Mouse (Mus musculus): ENCODE results near the gene Cir1.

Cir1 gene

DNA sequence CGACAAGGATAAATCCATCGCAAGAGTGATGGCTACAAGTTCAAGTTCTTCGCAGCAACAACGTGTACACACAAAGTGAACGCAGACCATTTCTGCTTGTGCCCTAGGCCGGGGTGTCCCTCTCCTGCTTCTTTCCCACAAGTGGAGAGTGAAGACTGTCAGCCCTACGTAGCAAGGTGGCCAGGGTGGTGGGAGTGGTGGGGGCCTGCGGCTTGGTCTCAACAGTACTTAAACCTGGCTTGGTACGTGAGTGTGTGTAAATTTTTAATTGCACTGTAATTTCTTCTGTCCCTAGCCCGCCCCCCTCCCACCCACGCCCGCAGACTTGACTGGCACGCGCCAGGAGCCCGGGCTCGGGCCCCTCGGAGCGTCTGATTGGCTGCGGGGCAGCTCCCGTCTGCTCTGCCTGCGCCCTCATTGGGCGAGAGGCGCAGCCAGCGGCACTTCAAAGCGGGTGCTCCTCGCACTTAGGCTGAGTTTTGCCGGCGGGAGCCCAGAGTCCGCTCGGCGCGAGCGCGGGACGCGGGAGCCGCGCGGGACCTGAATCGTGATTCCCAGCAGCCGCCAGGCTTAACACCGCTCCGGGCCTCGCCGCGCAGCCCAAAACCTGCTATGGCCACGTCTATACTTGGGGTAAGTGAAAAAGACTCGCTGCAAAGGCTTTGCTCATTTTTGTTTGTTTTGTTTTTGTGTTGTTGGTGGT, 40.9 kb downstream of the Cir1 start, which contains the start of gene Sp9:
Gene Sp9 (plus strand): TSS at position 467 of the 703 bp plus-strand sequence.
- peak; percentile 22 for DNase-seq

DNA sequence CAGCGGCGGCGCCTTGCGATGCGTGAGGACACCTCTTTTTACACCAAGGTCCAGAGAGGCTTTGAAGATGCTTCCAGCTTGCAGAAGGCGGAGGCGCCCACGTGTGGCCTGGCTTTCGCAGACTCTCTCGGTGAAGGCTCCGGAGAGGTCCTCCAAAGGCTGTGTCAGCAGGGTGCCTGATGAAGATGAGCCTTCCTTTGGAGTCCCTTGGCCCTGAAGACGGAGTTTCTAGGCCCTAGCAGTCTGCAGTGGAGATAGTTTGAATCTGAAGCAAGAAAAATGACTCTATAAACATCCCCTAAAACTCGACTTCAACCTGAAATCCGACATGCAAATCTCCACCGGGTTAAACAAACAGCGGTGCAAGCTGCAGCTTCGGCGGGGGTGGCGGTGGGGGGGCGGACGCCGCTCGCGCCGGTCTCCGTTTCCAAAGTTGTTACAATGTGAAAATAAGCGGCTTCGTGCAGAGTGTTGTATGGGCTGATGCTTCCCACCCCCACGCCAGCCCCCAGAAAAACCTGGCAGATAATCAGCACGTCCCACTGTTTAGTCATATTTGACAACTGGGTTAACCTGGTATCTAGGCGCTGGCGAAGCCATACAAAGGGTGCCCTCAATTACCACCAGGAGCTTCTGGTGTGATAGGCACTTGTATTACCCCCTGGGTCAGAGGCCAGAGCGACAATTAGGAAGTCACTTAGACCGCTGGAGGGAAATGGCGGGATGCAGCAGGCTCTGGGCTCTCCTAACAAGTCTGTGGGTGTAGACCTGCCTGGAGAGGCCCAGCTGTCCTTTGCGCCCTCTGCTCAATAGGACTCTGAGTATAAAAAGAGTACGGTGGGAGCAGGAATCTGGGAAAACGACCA, 41.7 kb downstream of the Cir1 start:
- peak; percentile 16 for DNase-seq

DNA sequence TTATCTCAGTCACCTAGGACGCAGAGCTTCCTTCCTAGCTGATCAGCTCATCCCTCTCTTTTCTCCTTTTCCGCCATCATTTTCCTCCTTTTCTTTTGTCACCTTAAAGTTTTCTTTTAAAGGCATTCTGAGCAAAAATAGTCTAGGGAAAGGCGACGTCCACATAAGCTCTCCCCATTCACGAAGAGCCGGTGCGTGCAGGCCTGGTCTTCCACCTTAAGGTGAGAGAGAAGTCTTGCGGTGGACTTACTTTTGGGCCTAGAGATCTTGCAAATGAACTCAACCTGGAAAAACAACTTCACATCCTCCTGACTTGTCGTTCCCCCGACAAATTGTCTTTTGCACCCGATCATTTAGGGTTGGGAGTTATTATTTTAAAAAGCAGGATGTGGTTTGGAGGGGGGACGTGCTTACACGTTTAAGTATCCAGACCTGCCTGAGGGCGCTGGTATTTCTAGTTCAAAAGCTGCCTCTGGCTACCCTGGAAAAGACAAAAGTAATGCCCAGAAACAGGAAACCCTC, 42.4 kb downstream of the Cir1 start:
- DNase-seq: no peak

DNA sequence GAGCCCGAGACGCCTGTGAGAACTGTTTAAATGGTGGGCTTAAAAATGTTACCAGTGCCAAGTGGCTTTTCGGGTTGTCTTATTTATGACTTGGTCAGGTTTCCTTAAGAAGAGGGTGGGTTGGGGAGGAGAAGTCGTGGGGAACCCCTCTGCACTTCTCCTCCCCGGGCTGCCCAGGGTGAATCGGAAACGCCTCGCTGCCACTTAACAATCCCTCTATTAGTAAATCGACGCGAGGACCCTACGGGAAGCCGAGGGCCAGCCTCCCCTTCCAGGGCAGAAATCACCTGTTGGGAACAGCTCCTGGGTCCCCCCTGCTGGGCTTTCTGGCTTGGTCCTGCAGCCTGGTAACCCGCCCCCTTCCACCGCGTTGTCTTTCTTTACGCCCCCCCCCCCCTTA, 42.8 kb downstream of the Cir1 start:
- DNase-seq: no peak

- DNase-seq: no peak
These were observed 43.6 kb downstream of the Cir1 start for GRCm38 (mm10) chr2:73268836-73269395.

DNA sequence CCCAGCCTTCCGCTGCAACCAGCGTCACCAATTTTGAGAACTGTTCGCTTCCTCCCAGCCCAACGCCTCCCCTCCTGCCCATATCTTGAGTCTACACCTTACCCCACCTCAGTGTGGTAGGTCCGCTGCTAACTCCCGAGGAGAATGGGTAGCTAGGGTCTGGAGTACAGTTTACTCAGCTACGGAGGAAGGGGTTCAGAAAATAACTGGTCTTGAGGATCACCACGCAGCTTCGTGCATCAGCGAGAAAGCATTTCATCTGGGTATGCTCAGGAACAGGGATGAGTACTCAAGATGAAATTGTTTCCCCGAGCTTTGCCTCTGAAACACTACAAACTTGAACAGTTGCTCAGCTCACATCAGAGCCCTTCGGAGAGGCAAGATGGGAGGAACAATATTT, 44.2 kb downstream of the Cir1 start:
- no peak for DNase-seq

DNA sequence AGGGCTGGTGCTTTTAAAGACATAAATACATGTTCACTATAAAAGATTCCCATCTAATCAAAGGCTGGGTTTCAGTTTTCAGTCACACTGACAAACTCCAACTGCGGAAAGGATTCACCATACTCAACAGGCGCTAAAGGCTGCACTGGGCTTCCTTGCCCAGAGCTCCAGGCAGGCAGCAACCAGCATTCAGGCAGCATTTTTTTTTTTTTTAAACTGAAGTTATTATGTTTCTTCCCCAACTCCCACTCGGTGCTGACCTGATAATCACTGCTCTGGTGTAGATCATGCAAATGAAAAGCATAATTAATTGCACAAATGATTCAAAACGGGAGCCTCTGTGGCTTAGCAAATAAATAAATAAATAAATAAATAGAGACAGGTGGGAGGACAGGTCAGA, 44.7 kb downstream of the Cir1 start:
- DNase-seq: no peak

GRCm38 (mm10) chr2:73267231-73267630, 45.3 kb downstream of the Cir1 start:
- no peak for DNase-seq

- DNase-seq: no peak
These were observed 45.9 kb downstream of the Cir1 start for GRCm38 (mm10) chr2:73266623-73267022.

- no peak for DNase-seq
These were observed 46.5 kb downstream of the Cir1 start for GRCm38 (mm10) chr2:73266011-73266410.

GRCm38 (mm10) chr2:73264611-73265195, 47.8 kb downstream of the Cir1 start:
- no peak for DNase-seq

DNA sequence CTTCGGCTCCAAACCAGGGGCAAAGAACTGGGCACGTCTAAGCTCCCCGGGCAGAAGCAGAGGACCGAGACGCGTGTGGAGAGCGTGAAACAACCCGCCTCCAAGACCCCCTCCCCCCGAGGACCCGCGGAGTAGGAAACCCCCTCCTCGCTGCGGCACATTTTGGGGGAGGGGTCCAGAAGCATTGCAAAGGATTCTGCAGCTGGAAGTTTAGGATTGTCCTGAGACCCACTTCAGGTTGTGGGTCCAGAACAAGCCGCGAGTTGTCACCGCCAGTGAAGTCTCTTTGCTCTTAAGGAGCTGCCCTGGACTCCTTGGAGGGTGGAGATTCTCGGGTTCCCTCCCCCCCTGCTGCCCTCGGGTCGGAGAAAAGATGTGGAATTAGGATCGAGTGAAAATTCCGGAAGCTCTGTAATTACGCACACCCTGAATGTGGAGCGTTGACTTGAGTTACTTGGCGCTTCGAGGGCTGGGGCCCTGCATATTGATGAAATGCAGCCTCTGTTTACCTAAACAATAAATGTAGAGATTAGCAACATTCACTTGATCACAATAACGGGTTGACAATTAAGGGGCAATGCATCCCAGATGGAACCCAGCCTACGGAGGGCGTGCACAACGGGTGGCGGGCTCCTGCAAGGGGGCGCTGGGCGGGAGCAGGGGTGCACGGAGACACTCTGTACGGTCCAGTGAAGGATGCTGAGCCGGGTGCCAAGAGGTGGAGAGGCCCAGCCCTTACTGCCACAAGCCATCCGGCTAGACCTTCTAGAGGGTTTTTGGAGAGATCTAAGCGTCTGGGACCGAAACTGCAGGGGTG, 48.5 kb downstream of the Cir1 start:
- no peak for DNase-seq

DNA sequence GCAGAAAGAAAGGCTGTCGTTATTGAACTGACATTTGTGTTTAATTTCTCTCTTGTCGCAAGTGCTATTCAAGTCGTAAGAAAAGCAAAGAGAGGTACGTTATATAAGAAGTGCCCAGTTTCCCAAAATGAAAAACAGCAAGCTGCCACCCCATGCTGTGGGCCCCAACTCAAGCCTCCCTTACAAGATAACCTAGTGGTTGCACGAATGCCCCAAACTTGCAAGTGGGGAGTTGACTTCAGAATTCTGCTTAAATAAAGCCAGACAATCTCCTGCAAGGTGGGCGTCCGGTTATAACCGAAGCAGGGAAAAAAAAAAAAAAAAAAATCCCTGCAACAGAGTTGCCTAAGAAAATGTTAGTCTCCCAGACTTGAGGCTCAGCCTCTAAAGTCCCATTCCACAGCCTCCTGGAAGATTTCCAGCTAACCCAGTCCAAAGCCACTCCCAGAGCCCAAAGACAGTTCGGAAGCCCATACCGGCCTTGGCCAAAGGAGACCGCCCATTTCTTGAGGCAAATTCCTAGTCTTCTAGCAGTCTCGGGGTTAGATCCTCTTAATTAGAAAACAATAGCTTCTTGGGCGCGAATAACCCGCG, 49.2 kb downstream of the Cir1 start:
- no peak for DNase-seq

DNA sequence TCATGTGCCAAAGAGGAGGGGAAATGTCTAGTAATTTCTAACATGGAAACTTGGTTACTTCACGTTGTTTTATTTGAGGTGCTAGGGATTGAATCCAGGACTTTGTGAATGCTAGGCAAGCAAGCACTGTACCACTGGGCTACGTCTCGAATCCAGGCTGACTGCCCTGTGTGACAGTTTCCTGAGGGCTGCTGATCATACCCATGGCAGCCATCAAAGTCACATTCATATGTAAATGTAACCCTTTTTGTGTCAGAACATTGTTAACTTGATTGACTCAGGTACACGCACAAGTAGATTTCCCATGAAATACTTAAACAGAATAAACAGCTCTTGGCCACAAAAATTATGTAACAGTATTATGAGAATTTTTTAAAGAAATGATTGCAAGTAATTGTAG, 63.8 kb downstream of the Cir1 start:
- no peak for DNase-seq

- no peak for DNase-seq
These were observed 71.2 kb downstream of the Cir1 start for GRCm38 (mm10) chr2:73241299-73241698.
